Mouse (Mus musculus): ENCODE data around the gene Limch1. TPM values are rescaled to one million over a fixed set of nuclear protein-coding genes. Genes with fewer than 3 reads are reported as not detected.

Gene Limch1
- polyA plus RNA-seq, 1 experiment from 2014 or later, result 13.0 TPM

- no peaks in the 10 kb centered on the region for H3K4me1 ChIP-seq (ENCODE audit: control insufficient read depth, insufficient read depth, low read length)
- no peak overlapping the region for H3K27ac ChIP-seq (ENCODE audit: low read length)
- no peak overlapping the region for H3K9ac ChIP-seq (ENCODE audit: low read length)
- no peak overlapping the region for H3K4me3 ChIP-seq (replicated peaks; ENCODE audit: low read length)
- H3K27me3 ChIP-seq (ENCODE audit: control insufficient read depth, insufficient read depth, low read length), result no peaks in the 10 kb centered on the region
- ATAC-seq (ENCODE audit: insufficient read depth, low FRiP score), result no peak
- no peaks in the 10 kb centered on the region for H3K9me3 ChIP-seq (replicated peaks; ENCODE audit: control insufficient read depth, low read length)
- no peak overlapping the region for H3K4me2 ChIP-seq (ENCODE audit: low read depth, low read length)
- 64% methylated on average over 11 of the region's 11 CpGs for WGBS
- H3K36me3 ChIP-seq (ENCODE audit: control insufficient read depth, insufficient read depth, low read length), result no peaks in the 10 kb centered on the region
These were observed 173.0 kb downstream of the Limch1 start for GRCm38 (mm10) chr5:66918316-66919305.

DNA sequence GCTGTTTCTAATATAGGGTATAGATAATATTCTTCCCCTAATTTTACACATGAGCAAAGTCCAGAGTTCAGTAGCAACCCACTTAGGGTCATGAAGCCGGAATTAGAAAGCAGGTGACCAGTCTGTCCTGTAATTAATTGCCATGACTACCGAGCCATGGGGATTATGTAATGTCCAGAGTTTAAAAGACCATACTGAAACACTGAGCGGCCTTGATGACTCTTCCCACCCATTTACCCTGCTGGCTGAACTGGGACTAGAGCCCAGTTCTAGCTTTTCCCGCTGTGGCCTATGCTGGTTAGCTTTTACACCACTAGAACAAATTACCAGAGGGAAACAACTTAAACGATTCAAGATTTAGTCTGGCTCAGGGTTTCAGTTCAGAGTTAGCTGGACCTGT lies 177.0 kb downstream of the Limch1 start:
- ATAC-seq (ENCODE audit: insufficient read depth, low FRiP score), result peak; percentile 33; the same call in 1 of the 2 replicates
- H3K4me2 ChIP-seq (ENCODE audit: low read depth, low read length), result no peak overlapping the region
- no peaks in the 10 kb centered on the region for H3K27me3 ChIP-seq (ENCODE audit: control insufficient read depth, insufficient read depth, low read length)
- no peaks in the 10 kb centered on the region for H3K36me3 ChIP-seq (ENCODE audit: control insufficient read depth, insufficient read depth, low read length)
- no peak overlapping the region for H3K9ac ChIP-seq (ENCODE audit: low read length)
- H3K9me3 ChIP-seq (replicated peaks; ENCODE audit: control insufficient read depth, low read length), result no peaks in the 10 kb centered on the region
- H3K4me3 ChIP-seq (replicated peaks; ENCODE audit: low read length), result no peak overlapping the region
- no peak overlapping the region for H3K27ac ChIP-seq (ENCODE audit: low read length)
- H3K4me1 ChIP-seq (ENCODE audit: control insufficient read depth, insufficient read depth, low read length), result no peaks in the 10 kb centered on the region
- 68% methylated on average over 5 of the region's 5 CpGs for WGBS

GRCm38 (mm10) chr5:66929291-66929690 lies 183.7 kb downstream of the Limch1 start:
- no peaks in the 10 kb centered on the region for H3K9me3 ChIP-seq (replicated peaks; ENCODE audit: control insufficient read depth, low read length)
- H3K27me3 ChIP-seq (ENCODE audit: control insufficient read depth, insufficient read depth, low read length), result no peaks in the 10 kb centered on the region
- 58% methylated on average over 6 of the region's 6 CpGs for WGBS
- H3K4me1 ChIP-seq (ENCODE audit: control insufficient read depth, insufficient read depth, low read length), result no peaks in the 10 kb centered on the region
- H3K4me3 ChIP-seq (replicated peaks; ENCODE audit: low read length), result no peak overlapping the region
- H3K9ac ChIP-seq (ENCODE audit: low read length), result no peak overlapping the region
- ATAC-seq (ENCODE audit: insufficient read depth, low FRiP score), result no peak
- H3K36me3 ChIP-seq (ENCODE audit: control insufficient read depth, insufficient read depth, low read length), result no peaks in the 10 kb centered on the region
- no peak overlapping the region for H3K4me2 ChIP-seq (ENCODE audit: low read depth, low read length)
- no peak overlapping the region for H3K27ac ChIP-seq (ENCODE audit: low read length)

- Histone ChIP-seq H3K27ac (ENCODE audit: low read length) (no peak overlapping the region), H3K4me2 (ENCODE audit: low read depth, low read length) (no peak overlapping the region), H3K9me3 (replicated peaks; ENCODE audit: control insufficient read depth, low read length) (no peaks in the 10 kb centered on the region), H3K9ac (ENCODE audit: low read length) (no peak overlapping the region), H3K4me3 (replicated peaks; ENCODE audit: low read length) (no peak overlapping the region), H3K36me3 (ENCODE audit: control insufficient read depth, insufficient read depth, low read length) (no peaks in the 10 kb centered on the region), H3K27me3 (ENCODE audit: control insufficient read depth, insufficient read depth, low read length) (no peaks in the 10 kb centered on the region), H3K4me1 (ENCODE audit: control insufficient read depth, insufficient read depth, low read length) (no peaks in the 10 kb centered on the region)
- whole genome bisulfite sequencing, result 59% methylated on average over 10 of the region's 10 CpGs
- no peak for ATAC-seq (ENCODE audit: insufficient read depth, low FRiP score)
These were observed 187.6 kb downstream of the Limch1 start for GRCm38 (mm10) chr5:66933134-66933804.

DNA sequence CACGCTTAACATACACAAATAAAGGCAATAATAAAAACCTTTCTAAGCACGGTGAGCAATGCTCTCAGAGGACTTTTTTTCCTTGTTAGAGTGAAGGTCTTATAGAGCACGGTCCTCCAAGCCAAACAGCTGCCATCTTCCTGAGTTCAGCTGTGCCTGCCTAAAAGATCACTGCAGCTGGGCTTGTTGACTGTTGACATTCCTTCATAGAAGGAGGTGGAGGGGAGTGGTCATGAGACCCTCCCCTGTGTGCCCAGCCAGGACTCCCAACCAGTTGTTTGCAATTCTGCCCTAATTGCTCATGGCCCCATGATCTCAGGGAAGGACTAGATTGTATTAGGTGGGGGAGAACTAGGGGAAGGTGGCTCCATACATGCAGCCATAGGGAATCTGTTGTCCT lies 189.0 kb downstream of the Limch1 start:
- no peaks in the 10 kb centered on the region for H3K4me1 ChIP-seq (ENCODE audit: control insufficient read depth, insufficient read depth, low read length)
- H3K9me3 ChIP-seq (replicated peaks; ENCODE audit: control insufficient read depth, low read length), result no peaks in the 10 kb centered on the region
- no peaks in the 10 kb centered on the region for H3K36me3 ChIP-seq (ENCODE audit: control insufficient read depth, insufficient read depth, low read length)
- WGBS, result 65% methylated on average over 3 of the region's 3 CpGs
- ATAC-seq (ENCODE audit: insufficient read depth, low FRiP score), result no peak
- no peak overlapping the region for H3K27ac ChIP-seq (ENCODE audit: low read length)
- H3K4me3 ChIP-seq (replicated peaks; ENCODE audit: low read length), result no peak overlapping the region
- no peak overlapping the region for H3K4me2 ChIP-seq (ENCODE audit: low read depth, low read length)
- H3K27me3 ChIP-seq (ENCODE audit: control insufficient read depth, insufficient read depth, low read length), result no peaks in the 10 kb centered on the region
- H3K9ac ChIP-seq (ENCODE audit: low read length), result no peak overlapping the region

DNA sequence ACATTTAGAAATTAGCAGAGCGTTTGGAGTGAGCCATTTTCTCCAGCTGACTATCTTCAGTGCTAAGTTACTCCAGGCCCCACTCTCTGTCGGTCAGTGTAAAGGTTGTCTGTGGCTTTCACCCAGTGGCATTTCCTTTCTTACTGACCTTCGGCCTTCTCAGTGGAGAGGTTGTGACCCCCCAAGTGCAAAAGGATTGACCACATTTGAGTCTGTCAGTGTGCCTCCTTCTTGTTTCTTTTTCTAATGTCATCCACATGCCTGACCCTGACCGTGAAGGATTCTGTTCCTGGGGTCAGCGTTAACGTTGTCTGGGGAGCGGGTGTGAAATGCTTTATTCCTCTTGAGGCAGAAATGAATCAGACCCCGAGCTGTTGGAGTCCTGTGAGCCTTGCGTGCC lies 191.7 kb downstream of the Limch1 start:
- Histone ChIP-seq H3K4me3 (replicated peaks; ENCODE audit: low read length) (no peak overlapping the region), H3K9ac (ENCODE audit: low read length) (no peak overlapping the region), H3K9me3 (replicated peaks; ENCODE audit: control insufficient read depth, low read length) (no peaks in the 10 kb centered on the region), H3K4me2 (ENCODE audit: low read depth, low read length) (no peak overlapping the region), H3K36me3 (ENCODE audit: control insufficient read depth, insufficient read depth, low read length) (no peaks in the 10 kb centered on the region), H3K27me3 (ENCODE audit: control insufficient read depth, insufficient read depth, low read length) (no peaks in the 10 kb centered on the region), H3K4me1 (ENCODE audit: control insufficient read depth, insufficient read depth, low read length) (no peaks in the 10 kb centered on the region), H3K27ac (ENCODE audit: low read length) (no peak overlapping the region)
- 70% methylated on average over 9 of the region's 9 CpGs for WGBS
- no peak for ATAC-seq (ENCODE audit: insufficient read depth, low FRiP score)

DNA sequence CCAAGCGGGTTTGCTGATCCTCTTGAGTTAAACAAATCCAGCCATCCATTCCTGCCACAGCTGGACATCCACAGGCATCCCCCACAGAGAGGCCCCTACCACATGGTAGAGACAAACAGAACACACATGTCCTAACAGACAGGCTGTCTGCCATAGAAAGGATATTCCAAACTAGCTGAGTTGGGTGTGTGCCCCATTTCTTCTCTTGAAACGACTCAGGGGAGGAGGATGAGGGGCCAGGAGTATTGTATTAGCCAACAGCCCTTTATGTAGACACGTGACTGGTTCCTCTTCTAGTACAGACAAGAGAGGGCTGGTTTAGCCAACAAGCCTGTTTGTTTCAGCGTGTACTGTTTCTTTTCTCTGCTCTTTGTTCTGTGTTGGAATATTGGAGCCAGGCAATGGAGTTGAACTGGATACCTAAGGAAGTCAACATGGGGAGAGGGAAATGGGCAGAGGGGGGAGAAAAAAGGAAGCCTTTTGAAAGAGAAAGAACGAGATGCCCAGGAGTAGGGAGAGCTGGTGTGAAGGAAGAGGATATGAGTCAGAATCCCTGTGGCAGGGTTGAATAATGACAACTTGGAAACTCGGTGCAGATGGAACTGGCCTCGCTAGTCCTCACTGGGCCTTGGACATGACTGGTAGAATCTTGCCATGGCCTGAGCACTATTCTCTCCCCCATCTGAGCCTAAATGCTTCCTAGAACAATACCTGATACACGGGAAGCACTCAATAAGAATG lies 196.3 kb downstream of the Limch1 start:
- H3K4me1 ChIP-seq (ENCODE audit: control insufficient read depth, insufficient read depth, low read length), result no peaks in the 10 kb centered on the region
- H3K4me3 ChIP-seq (replicated peaks; ENCODE audit: low read length), result no peak overlapping the region
- 70% methylated on average over 8 of the region's 8 CpGs for WGBS
- no peaks in the 10 kb centered on the region for H3K9me3 ChIP-seq (replicated peaks; ENCODE audit: control insufficient read depth, low read length)
- no peak overlapping the region for H3K4me2 ChIP-seq (ENCODE audit: low read depth, low read length)
- no peak for ATAC-seq (ENCODE audit: insufficient read depth, low FRiP score)
- no peak overlapping the region for H3K27ac ChIP-seq (ENCODE audit: low read length)
- H3K9ac ChIP-seq (ENCODE audit: low read length), result no peak overlapping the region
- no peaks in the 10 kb centered on the region for H3K27me3 ChIP-seq (ENCODE audit: control insufficient read depth, insufficient read depth, low read length)
- H3K36me3 ChIP-seq (ENCODE audit: control insufficient read depth, insufficient read depth, low read length), result no peaks in the 10 kb centered on the region

DNA sequence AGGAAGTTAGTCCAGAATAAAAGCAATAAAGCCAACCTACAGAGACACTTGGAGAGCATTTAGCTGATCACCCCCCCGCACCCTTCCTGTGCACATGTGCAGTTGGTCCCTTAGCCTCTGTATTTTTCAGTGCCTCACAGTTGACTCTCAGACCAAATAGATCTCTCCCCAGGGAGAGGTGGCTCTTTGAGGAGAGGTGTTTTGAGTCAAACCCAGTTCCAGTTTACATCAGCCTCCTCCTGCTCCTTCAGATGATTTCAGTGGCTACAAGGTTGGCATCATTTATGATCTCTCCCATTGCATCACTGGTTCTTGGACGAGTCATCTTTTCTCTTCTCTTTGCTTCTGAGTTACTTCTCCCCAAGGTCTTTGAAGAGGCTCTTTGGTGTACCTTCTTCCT lies 197.3 kb downstream of the Limch1 start:
- WGBS, result 79% methylated on average over 2 of the region's 2 CpGs
- no peaks in the 10 kb centered on the region for H3K9me3 ChIP-seq (replicated peaks; ENCODE audit: control insufficient read depth, low read length)
- no peak overlapping the region for H3K9ac ChIP-seq (ENCODE audit: low read length)
- H3K4me1 ChIP-seq (ENCODE audit: control insufficient read depth, insufficient read depth, low read length), result no peaks in the 10 kb centered on the region
- no peak overlapping the region for H3K27ac ChIP-seq (ENCODE audit: low read length)
- H3K4me2 ChIP-seq (ENCODE audit: low read depth, low read length), result no peak overlapping the region
- no peaks in the 10 kb centered on the region for H3K36me3 ChIP-seq (ENCODE audit: control insufficient read depth, insufficient read depth, low read length)
- no peaks in the 10 kb centered on the region for H3K27me3 ChIP-seq (ENCODE audit: control insufficient read depth, insufficient read depth, low read length)
- H3K4me3 ChIP-seq (replicated peaks; ENCODE audit: low read length), result no peak overlapping the region
- ATAC-seq (ENCODE audit: insufficient read depth, low FRiP score), result no peak

GRCm38 (mm10) chr5:66943521-66943920 lies 197.9 kb downstream of the Limch1 start:
- Histone ChIP-seq H3K4me2 (ENCODE audit: low read depth, low read length) (no peak overlapping the region), H3K9ac (ENCODE audit: low read length) (no peak overlapping the region), H3K9me3 (replicated peaks; ENCODE audit: control insufficient read depth, low read length) (no peaks in the 10 kb centered on the region), H3K27ac (ENCODE audit: low read length) (no peak overlapping the region), H3K27me3 (ENCODE audit: control insufficient read depth, insufficient read depth, low read length) (no peaks in the 10 kb centered on the region), H3K4me1 (ENCODE audit: control insufficient read depth, insufficient read depth, low read length) (no peaks in the 10 kb centered on the region), H3K36me3 (ENCODE audit: control insufficient read depth, insufficient read depth, low read length) (no peaks in the 10 kb centered on the region), H3K4me3 (replicated peaks; ENCODE audit: low read length) (no peak overlapping the region)
- 76% methylated on average over 7 of the region's 7 CpGs for WGBS
- no peak for ATAC-seq (ENCODE audit: insufficient read depth, low FRiP score)

All from stomach, embryonic 16.5 days (tissue).